Mouse (Mus musculus) kidney, adult 2 months (tissue): Measurements from ENCODE around the gene Adgrg1.

Source experiments
- CTCF ChIP-seq: fragments of 200-500 bp; conservative IDR thresholded peaks from 2 replicates; pipeline ENCODE4 v1.5.1; 2011; ENCODE audit warnings: low read depth, mild to moderate bottlenecking, control low read depth, low read length, moderate library complexity, mixed read lengths; ENCODE audit not compliant: insufficient read depth, insufficient read length
- POLR2A ChIP-seq: fragments of 200-500 bp; IDR thresholded peaks from one replicate; pipeline ENCODE4 v1.6.1; 2011; ENCODE audit warnings: low read depth, low read length, control low read depth

DNA sequence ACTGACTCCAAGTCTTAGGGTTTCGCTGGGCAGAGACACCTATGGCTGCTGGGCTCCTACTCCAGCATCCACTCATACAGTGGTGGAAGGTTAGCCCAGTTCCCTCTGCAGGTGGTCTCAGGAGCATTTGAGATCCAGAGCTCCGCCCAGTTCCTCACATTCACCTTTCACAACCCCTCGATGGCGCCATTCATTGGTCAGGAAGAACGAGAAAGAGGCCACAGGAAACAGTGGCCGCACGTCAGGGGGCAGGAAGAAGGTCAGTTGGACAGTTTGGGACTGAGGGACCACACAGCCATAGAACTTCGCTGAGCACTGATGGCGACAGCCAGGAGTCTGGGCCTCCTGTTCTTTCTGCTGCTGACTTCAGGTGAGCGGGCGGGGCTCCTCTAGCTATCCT lies 42.9 kb downstream of the Adgrg1 start, which contains the start of gene Adgrg3:
- no peak for TF ChIP-seq CTCF
- no peak for TF ChIP-seq POLR2A
